Mouse (Mus musculus) testis, adult 2 months (tissue): Measurements from ENCODE around the gene Lcor.

ENCODE experiments used
- CTCF ChIP-seq: fragments of 200-500 bp; IDR thresholded peaks from 2 replicates; pipeline ENCODE4 v1.5.1; 2012; ENCODE audit warnings: low read depth, mild to moderate bottlenecking, inconsistent platforms, low read length, moderate library complexity; ENCODE audit not compliant: control insufficient read depth, insufficient read depth, insufficient replicate concordance
- POLR2A ChIP-seq: fragments of 200-500 bp; IDR thresholded peaks from 2 replicates; pipeline ENCODE4 v1.6.1; 2012; ENCODE audit warnings: low read depth, mild to moderate bottlenecking, inconsistent platforms, low read length, moderate library complexity; ENCODE audit not compliant: control insufficient read depth

DNA sequence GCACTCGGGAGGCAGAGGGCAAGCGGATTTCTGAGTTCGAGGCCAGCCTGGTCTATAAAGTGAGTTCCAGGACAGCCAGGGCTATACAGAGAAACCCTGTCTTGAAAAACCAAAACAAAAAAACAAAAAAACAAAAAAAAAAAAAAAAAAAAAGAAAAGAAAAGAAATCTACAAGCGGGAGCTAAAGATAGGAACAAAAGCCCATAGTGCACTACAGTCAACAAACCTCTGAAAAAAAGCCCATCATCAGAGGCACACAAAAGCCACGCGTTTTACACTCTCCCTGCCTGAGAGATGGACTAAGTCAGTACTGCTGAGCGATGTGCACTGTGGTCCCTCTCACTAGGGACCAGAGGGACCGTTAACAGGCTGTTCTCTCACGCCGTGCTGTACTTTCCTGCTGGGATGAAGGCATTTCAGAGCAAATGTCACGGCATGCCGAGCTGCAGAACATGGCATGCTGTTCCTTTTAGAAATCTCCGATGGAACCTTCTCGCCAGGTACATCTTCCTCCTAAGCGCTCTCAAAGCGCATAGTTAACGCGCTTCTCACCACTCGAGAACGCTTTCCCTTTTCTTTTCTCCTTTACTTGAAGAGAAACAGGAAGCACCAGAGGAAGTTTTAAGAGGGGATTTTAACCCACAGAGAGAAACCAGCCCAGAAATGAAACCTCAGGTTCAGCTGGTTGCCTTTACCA, 40.4 kb upstream of the Lcor start:
- TF ChIP-seq CTCF (no peak), POLR2A (no peak)
